Comparison of ENCODE assay signal across 29 mouse cellular contexts in the genomic region with DNA sequence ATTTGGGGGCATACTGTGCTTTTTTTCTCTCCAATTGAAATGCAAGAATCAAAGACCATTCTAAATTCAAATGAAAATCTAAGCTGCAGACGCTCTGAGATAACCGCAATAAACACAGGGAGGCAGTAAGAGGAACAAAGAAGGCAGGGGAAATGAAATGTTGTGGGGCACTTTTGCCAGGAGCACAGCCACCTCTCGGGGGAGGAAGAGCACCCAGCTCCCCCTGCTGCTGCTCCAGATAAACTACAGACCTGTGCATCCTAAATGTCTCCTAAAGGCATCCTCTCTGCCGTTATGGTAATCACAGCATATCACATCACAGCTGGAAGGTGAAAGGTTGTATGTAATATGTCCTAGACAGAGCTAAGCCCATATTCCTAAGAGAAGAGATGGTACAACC.
A peak's percentile ranks its signal among the peaks of the same experiment; 100 is the strongest.
DNase-seq lines count a peak whose midpoint lies in the region; ATAC-seq and TF ChIP-seq lines count a peak whose summit lies in the region.
"Had no signal": no experiment of that assay in that cellular context is flagged by ENCODE, and none has a peak within 500 bp of the region (broad histone marks: within the 10 kb centered on the region; RNA-seq: fewer than 3 reads in every experiment).

No protein-coding gene starts in this region.

- H3K9me3 ChIP-seq in forebrain, embryonic 16.5 days (ENCODE audit: control insufficient read depth, low read length): no peaks in the 10 kb centered on the region
- H3K9me3 ChIP-seq in forebrain, embryonic 12.5 days: no peaks in the 10 kb centered on the region
- H3K9me3 ChIP-seq in lung, embryonic 14.5 days (ENCODE audit: low read depth, low read length): no peaks in the 10 kb centered on the region
- H3K9me3 ChIP-seq in limb, embryonic 10.5 days (replicated peaks): no peaks in the 10 kb centered on the region
- H3K9me3 ChIP-seq: embryonic facial prominence, embryonic 13.5 days; forebrain, embryonic 10.5 days; heart, embryonic 13.5 days; hindbrain, embryonic 10.5 days; limb, embryonic 12.5 days; liver, embryonic 15.5 days; lung, embryonic 15.5 days; neural tube, embryonic 12.5 days had no signal

- ATAC-seq in forebrain, embryonic 16.5 days: no peak
- ATAC-seq in forebrain, embryonic 12.5 days (ENCODE audit: low FRiP score): no peak
- no peak for ATAC-seq in lung, embryonic 14.5 days (ENCODE audit: insufficient read depth)
- ATAC-seq: hindbrain, embryonic 16.5 days; intestine, embryonic 16.5 days; midbrain, embryonic 16.5 days had no signal

- no peak for DNase-seq in lung, embryonic 14.5 days
- DNase-seq in lung, postnatal 10 days: no peak
- DNase-seq in R1 (ENCODE audit: low read depth, low spot score): peak; percentile 25
- DNase-seq in limb, embryonic 10.5 days (ENCODE audit: low spot score): peak; percentile 19
- no peak for DNase-seq in adrenal gland, adult 2 months
- no peak for DNase-seq in left cerebral cortex, postnatal 10 days (ENCODE audit: extremely low spot score in 1 of 2, low spot score in 2 of 2)
- DNase-seq: cerebellum, adult 8-10 months; cerebellum, postnatal 25 days; gastrocnemius, postnatal 10 days; heart, postnatal 10 days; kidney, adult 8-10 months; kidney, postnatal 4 days; lung, postnatal 36 days; thymus, adult 2 months had no signal

- 0 out of 2 replicates have a peak, but pooled peaks have one; percentile 2 for TF ChIP-seq CTCF in lung, embryonic 14.5 days (IDR thresholded peaks at IDR 0.05; ENCODE audit: low read depth)

- H3K4me3 ChIP-seq in forebrain, embryonic 16.5 days (replicated peaks; ENCODE audit: low read length): no peak overlapping the region
- no peak overlapping the region for H3K4me3 ChIP-seq in forebrain, embryonic 12.5 days (replicated peaks)
- H3K4me3 ChIP-seq in lung, embryonic 14.5 days (ENCODE audit: low read depth, low read length): no peak overlapping the region
- H3K4me3 ChIP-seq in limb, embryonic 10.5 days: no peak overlapping the region
- H3K4me3 ChIP-seq: embryonic facial prominence, embryonic 13.5 days; forebrain, embryonic 10.5 days; heart, embryonic 13.5 days; hindbrain, embryonic 10.5 days; limb, embryonic 12.5 days; liver, embryonic 15.5 days; lung, embryonic 15.5 days; neural tube, embryonic 12.5 days had no signal

- intact Hi-C loops in left cerebral cortex, postnatal 10 days (cut with DNase I): no loop called here

- H3K4me1 ChIP-seq in forebrain, embryonic 16.5 days (replicated peaks; ENCODE audit: control insufficient read depth, insufficient read depth, low read length): peaks cover 13% of the 10 kb centered on the region
- H3K4me1 ChIP-seq in forebrain, embryonic 12.5 days: no peaks in the 10 kb centered on the region; the same call in 1 of the 2 replicates
- H3K4me1 ChIP-seq in lung, embryonic 14.5 days (ENCODE audit: insufficient read depth): no peaks in the 10 kb centered on the region
- no peaks in the 10 kb centered on the region for H3K4me1 ChIP-seq in limb, embryonic 10.5 days
- H3K4me1 ChIP-seq: embryonic facial prominence, embryonic 13.5 days; forebrain, embryonic 10.5 days; heart, embryonic 13.5 days; hindbrain, embryonic 10.5 days; limb, embryonic 12.5 days; liver, embryonic 15.5 days; lung, embryonic 15.5 days had no signal

- H3K9ac ChIP-seq in forebrain, embryonic 16.5 days (replicated peaks; ENCODE audit: low read depth, low read length): no peak overlapping the region
- no peak overlapping the region for H3K9ac ChIP-seq in forebrain, embryonic 12.5 days
- no peak overlapping the region for H3K9ac ChIP-seq in lung, embryonic 14.5 days
- H3K9ac ChIP-seq: embryonic facial prominence, embryonic 13.5 days; heart, embryonic 13.5 days; limb, embryonic 12.5 days; liver, embryonic 15.5 days; lung, embryonic 15.5 days; neural tube, embryonic 12.5 days had no signal

- no peaks in the 10 kb centered on the region for H3K27me3 ChIP-seq in forebrain, embryonic 16.5 days (replicated peaks; ENCODE audit: control insufficient read depth, insufficient read depth, low read length)
- H3K27me3 ChIP-seq in forebrain, embryonic 12.5 days: no peaks in the 10 kb centered on the region
- H3K27me3 ChIP-seq in lung, embryonic 14.5 days (ENCODE audit: insufficient read depth, low read length): no peaks in the 10 kb centered on the region
- H3K27me3 ChIP-seq in limb, embryonic 10.5 days (ENCODE audit: low read depth, poor library complexity, severe bottlenecking): no peaks in the 10 kb centered on the region
- H3K27me3 ChIP-seq: embryonic facial prominence, embryonic 13.5 days; heart, embryonic 13.5 days; limb, embryonic 12.5 days; liver, embryonic 15.5 days; lung, embryonic 15.5 days; neural tube, embryonic 12.5 days had no signal

- 41% methylated on average over 4 of the region's 4 CpGs for WGBS in forebrain, embryonic 16.5 days
- WGBS in forebrain, embryonic 12.5 days: 58% methylated on average over 4 of the region's 4 CpGs
- 56% methylated on average over 4 of the region's 4 CpGs for WGBS in lung, embryonic 14.5 days
- WGBS in limb, embryonic 10.5 days: 60% methylated on average over 4 of the region's 4 CpGs

- H3K36me3 ChIP-seq in forebrain, embryonic 16.5 days (ENCODE audit: control insufficient read depth, insufficient read depth): no peaks in the 10 kb centered on the region
- no peaks in the 10 kb centered on the region for H3K36me3 ChIP-seq in forebrain, embryonic 12.5 days (replicated peaks)
- H3K36me3 ChIP-seq in lung, embryonic 14.5 days (ENCODE audit: insufficient read depth): peaks cover 50% of the 10 kb centered on the region
- H3K36me3 ChIP-seq in limb, embryonic 10.5 days: peaks cover 72% of the 10 kb centered on the region
- H3K36me3 ChIP-seq: liver, embryonic 15.5 days; neural tube, embryonic 12.5 days had no signal

- peak overlapping the region; percentile 42; the same call in 1 of the 2 replicates for H3K27ac ChIP-seq in forebrain, embryonic 16.5 days (ENCODE audit: low read length)
- no peak overlapping the region for H3K27ac ChIP-seq in forebrain, embryonic 12.5 days
- H3K27ac ChIP-seq in lung, embryonic 14.5 days (ENCODE audit: low read depth): no peak overlapping the region
- no peak overlapping the region for H3K27ac ChIP-seq in limb, embryonic 10.5 days
- H3K27ac ChIP-seq: embryonic facial prominence, embryonic 13.5 days; forebrain, embryonic 10.5 days; heart, embryonic 13.5 days; hindbrain, embryonic 10.5 days; kidney, postnatal 0 days; limb, embryonic 12.5 days; liver, embryonic 15.5 days; lung, embryonic 15.5 days; neural tube, embryonic 12.5 days had no signal

- H3K4me2 ChIP-seq in forebrain, embryonic 16.5 days (ENCODE audit: low read length): no peak overlapping the region
- no peak overlapping the region for H3K4me2 ChIP-seq in forebrain, embryonic 12.5 days
- no peak overlapping the region for H3K4me2 ChIP-seq in lung, embryonic 14.5 days
- H3K4me2 ChIP-seq: embryonic facial prominence, embryonic 13.5 days; heart, embryonic 13.5 days; limb, embryonic 12.5 days; liver, embryonic 15.5 days; lung, embryonic 15.5 days; midbrain, embryonic 11.5 days; neural tube, embryonic 12.5 days had no signal

Comparison
In these comparisons a context has a peak if more than half of its experiments do, and no peak if none do; other contexts are left out.
1. DNase-seq: peak in R1 (single experiment) and limb, embryonic 10.5 days (single experiment); none in lung, embryonic 14.5 days (single experiment), lung, postnatal 10 days (single experiment), adrenal gland, adult 2 months (single experiment) and left cerebral cortex, postnatal 10 days (0 of 2).